Mouse (Mus musculus) heart, adult 11 months (tissue): Measurements from ENCODE around the gene Fbxo6.
"Not testable (repeated sequence)": the region's sequence is repeated elsewhere in the genome, so short reads cannot be mapped to it uniquely, and the experiment has no call there.

ENCODE experiments used
- DNase-seq: peaks from one replicate; pipeline ENCODE4 v3.0.0; 2022

Gene Fbxo6

GRCm38 (mm10) chr4:148151267-148152168 is at the start of gene Fbxo6:
Fbxo6 (minus strand) TSS chr4:148152140.
- peak; percentile 99 for DNase-seq

- no peak for DNase-seq
These were observed 46.8 kb upstream of the Fbxo6 start for GRCm38 (mm10) chr4:148198721-148199120.

- DNase-seq: no peak
These were observed 42.5 kb upstream of the Fbxo6 start for GRCm38 (mm10) chr4:148194400-148194799.

GRCm38 (mm10) chr4:148192707-148193245 is 40.8 kb upstream of the Fbxo6 start:
- no peak for DNase-seq

- DNase-seq: not testable (repeated sequence)
These were observed 36.8 kb upstream of the Fbxo6 start for GRCm38 (mm10) chr4:148188767-148189166.

GRCm38 (mm10) chr4:148185819-148186218 is 33.9 kb upstream of the Fbxo6 start:
- DNase-seq: no peak

GRCm38 (mm10) chr4:148184564-148184963 is 32.6 kb upstream of the Fbxo6 start:
- no peak for DNase-seq

GRCm38 (mm10) chr4:148182363-148182762 is 30.4 kb upstream of the Fbxo6 start:
- no peak for DNase-seq

GRCm38 (mm10) chr4:148181483-148181882 is 29.5 kb upstream of the Fbxo6 start:
- DNase-seq: no peak

GRCm38 (mm10) chr4:148177716-148178115 is 25.8 kb upstream of the Fbxo6 start:
- DNase-seq: no peak

GRCm38 (mm10) chr4:148176603-148177002 is 24.7 kb upstream of the Fbxo6 start:
- not testable (repeated sequence) for DNase-seq

GRCm38 (mm10) chr4:148174495-148174862 is 22.5 kb upstream of the Fbxo6 start:
- DNase-seq: no peak

- no peak for DNase-seq
These were observed 22.0 kb upstream of the Fbxo6 start for GRCm38 (mm10) chr4:148173811-148174494.

GRCm38 (mm10) chr4:148171261-148171660 is 19.3 kb upstream of the Fbxo6 start:
- DNase-seq: no peak

GRCm38 (mm10) chr4:148170842-148171241 is 18.9 kb upstream of the Fbxo6 start:
- DNase-seq: no peak

GRCm38 (mm10) chr4:148169586-148169985 is 17.6 kb upstream of the Fbxo6 start:
- no peak for DNase-seq

GRCm38 (mm10) chr4:148168287-148168686 is 16.3 kb upstream of the Fbxo6 start:
- no peak for DNase-seq

GRCm38 (mm10) chr4:148166986-148167385 is 15.0 kb upstream of the Fbxo6 start:
- peak; percentile 93 for DNase-seq

- DNase-seq: peak; percentile 91
These were observed 14.5 kb upstream of the Fbxo6 start for GRCm38 (mm10) chr4:148166431-148166830.

GRCm38 (mm10) chr4:148165551-148165950 is 13.6 kb upstream of the Fbxo6 start:
- no peak for DNase-seq

GRCm38 (mm10) chr4:148164461-148164860 is 12.5 kb upstream of the Fbxo6 start:
- DNase-seq: peak; percentile 92

- DNase-seq: peak; percentile 97
These were observed 12.1 kb upstream of the Fbxo6 start for GRCm38 (mm10) chr4:148164002-148164439.
